Mouse (Mus musculus) skeletal muscle tissue, postnatal 0 days (tissue): Measurements from ENCODE around the gene Timd4. TPM values are rescaled to one million over a fixed set of nuclear protein-coding genes. Genes with fewer than 3 reads are reported as not detected.

Source experiments
- polyA plus RNA-seq: library from polyadenylated mRNA; unstranded; fragments of >200 nt; fragmentation: Nextera tagmentation; extraction: Ambion mirVana; gene quantifications from 2 replicates; pipeline ENCODE4 v1.2.1, GENCODE M21; 2015

Timd4 gene
- polyA plus RNA-seq, result 0.89 and 1.1 TPM in 2 replicates

DNA sequence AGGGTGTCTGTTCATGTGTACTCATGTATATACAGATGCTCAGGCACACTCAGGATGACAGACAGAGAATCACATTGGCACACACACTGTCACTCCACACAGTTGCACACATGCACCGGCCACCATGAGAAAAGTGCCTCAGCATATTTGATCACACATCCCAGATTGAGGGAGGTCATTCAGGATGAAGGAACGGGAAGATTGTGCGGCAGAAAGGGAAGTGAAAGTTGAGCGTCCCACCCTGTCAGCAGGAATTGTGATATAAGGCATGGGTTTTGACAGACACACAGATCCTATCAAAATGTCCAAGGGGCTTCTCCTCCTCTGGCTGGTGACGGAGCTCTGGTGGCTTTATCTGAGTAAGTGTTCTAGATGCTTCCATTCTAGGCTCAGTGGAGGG lies at the start of gene Timd4:
Gene Timd4 (plus strand): TSS at position 290 of the 400 bp plus-strand sequence.

Other genes with a start within 250 kb of the Timd4 start
- gene BC053393, start 239.3 kb upstream of the Timd4 start, polyA plus RNA-seq, result not detected in 2 replicates
- gene Dppa1, start 181.5 kb upstream of the Timd4 start, polyA plus RNA-seq, result not detected in 2 replicates
- not detected in 2 replicates for gene Timd2, start 103.7 kb upstream of the Timd4 start, polyA plus RNA-seq
- 0.10 TPM in 1 of 2 replicates, not detected in the other for gene Havcr1, start 75.7 kb upstream of the Timd4 start, polyA plus RNA-seq